Mouse (Mus musculus): ENCODE measurements at regions not wholly inside any gene's neighbourhood (a gene's known extent, or its start where the extent isn't known, plus 50 kb on each side); places are given as distances from the start of the nearest gene placed in this dataset.

GRCm38 (mm10) chrX:133505683-133506082 is 183.1 kb downstream of the Pcdh19 start:
- DNase-seq (ENCODE audit: low spot score in 2 of 2) = no peak

GRCm38 (mm10) chrX:133461867-133462266 is 226.9 kb downstream of the Pcdh19 start:
- DNase-seq (ENCODE audit: low spot score in 2 of 2) = no peak

- no peak for DNase-seq (ENCODE audit: low spot score in 2 of 2)
Measured at GRCm38 (mm10) chrX:133447417-133447816, 241.4 kb downstream of the Pcdh19 start.

GRCm38 (mm10) chrX:133402446-133402845 is 286.3 kb downstream of the Pcdh19 start:
- DNase-seq (ENCODE audit: low spot score in 2 of 2) = peak in 1 of 2 experiments; percentile 2

- DNase-seq (ENCODE audit: low spot score in 2 of 2) = no peak
Measured at GRCm38 (mm10) chrX:133387791-133388190, 301.0 kb downstream of the Pcdh19 start.

- DNase-seq (ENCODE audit: low spot score in 2 of 2) = no peak
Measured at GRCm38 (mm10) chrX:133373960-133374359, 314.8 kb downstream of the Pcdh19 start.

- DNase-seq (ENCODE audit: low spot score in 2 of 2) = no peak
Measured at GRCm38 (mm10) chrX:133373047-133373446, 315.7 kb downstream of the Pcdh19 start.

- DNase-seq (ENCODE audit: low spot score in 2 of 2) = no peak
Measured at GRCm38 (mm10) chrX:133372411-133372810, 316.4 kb downstream of the Pcdh19 start.

- no peak for DNase-seq (ENCODE audit: low spot score in 2 of 2)
Measured at GRCm38 (mm10) chrX:133360739-133361138, 328.0 kb downstream of the Pcdh19 start.
